Mouse (Mus musculus) gastrocnemius, postnatal 4 days (tissue): ENCODE results near the gene Zc3h10. TPM values are rescaled to one million over a fixed set of nuclear protein-coding genes. Genes with fewer than 3 reads are reported as not detected.
"Not testable (repeated sequence)": the region's sequence is repeated elsewhere in the genome, so short reads cannot be mapped to it uniquely, and the experiment has no call there.

Source experiments
- DNase-seq, 2 experiments: peaks; one replicate each; pipeline ENCODE4 v3.0.0; 2021 to 2022; ENCODE audit warnings: low spot score in 2 of 2, mixed read lengths in 2 of 2
- total RNA-seq, 2 experiments: library from RNA; stranded (reverse); gene quantifications; 2 replicates each; pipeline ENCODE4 v1.2.3; 2021

Zc3h10 gene
- total RNA-seq, 2 experiments from 2014 or later: 6.7 to 9.9 TPM

DNA sequence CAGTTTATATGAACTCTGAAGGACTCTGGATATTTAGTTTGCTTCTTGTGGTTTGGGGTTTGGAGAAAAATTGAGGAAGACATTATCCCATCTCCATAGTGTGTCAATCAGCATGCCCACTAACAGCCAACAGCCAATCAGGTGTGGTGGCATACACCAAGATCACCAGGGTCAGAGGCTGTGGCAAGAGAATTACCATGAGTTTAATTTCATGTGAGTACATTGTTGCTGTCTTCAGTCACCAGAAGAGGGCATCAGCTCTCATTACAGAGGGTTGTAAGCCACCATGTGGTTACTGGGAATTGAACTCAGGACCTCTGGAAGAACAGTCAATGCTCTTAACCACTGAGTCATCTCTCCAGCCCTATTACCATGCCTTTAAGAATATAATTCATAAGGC, 8.7 kb upstream of the Zc3h10 start:
- DNase-seq: no peak

DNA sequence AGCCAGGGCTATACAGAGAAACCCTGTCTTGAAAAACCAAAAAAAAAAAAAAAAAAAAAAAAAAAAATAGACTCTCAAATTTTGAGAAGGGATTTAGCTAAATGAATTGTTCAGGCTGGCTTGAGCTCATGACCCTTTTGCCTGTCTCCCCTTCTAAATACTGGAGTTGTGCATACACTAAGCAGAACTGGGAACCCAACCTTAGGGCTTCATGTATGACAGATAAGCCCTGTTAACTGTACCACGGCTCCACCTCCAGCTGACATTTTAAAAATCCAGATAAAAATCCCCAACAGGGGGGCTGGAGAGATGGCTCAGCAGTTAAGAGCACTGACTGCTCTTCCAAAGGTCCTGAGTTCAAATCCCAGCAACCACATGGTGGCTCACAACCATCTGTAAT, 8.0 kb upstream of the Zc3h10 start:
- not testable (repeated sequence) for DNase-seq

GRCm38 (mm10) chr10:128550144-128550823, 2.7 kb upstream of the Zc3h10 start:
- DNase-seq: not testable (repeated sequence)

- DNase-seq: not testable (repeated sequence)
Observed at GRCm38 (mm10) chr10:128549682-128550057, 2.1 kb upstream of the Zc3h10 start.

DNA sequence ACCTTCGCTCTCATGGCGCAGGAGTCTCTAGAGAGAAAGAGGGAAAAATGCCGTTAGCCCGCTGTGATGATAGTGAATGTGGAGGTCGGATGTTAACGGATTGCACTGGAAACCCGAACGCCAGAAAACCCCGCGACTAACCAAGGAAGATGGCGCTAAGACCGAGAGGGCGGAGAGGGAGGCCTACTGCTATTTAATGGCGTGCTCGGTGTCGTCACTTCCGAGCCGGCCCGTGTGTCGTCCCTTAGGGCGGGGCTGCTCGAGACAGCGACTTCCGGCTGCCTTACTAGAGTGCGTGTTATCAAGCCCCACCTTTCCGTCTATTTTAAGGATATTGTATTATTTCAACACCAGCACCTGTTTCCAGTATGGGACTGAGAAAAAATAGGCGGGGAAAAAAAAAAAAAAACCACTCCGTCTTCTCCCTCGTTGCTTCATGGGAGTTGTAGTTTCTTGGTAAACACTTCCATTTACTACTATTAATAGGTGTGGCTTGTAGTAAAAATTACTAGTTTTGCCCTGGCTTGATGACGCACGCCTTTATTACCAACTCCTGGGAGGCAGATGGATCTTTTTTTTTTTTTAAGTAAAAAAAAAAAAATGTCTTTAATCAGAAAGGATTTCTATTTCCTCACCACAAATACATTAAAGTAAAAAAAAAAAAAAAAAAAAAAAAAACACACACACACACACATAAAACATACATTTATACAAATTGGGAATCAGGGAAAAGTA, 1.5 kb upstream of the Zc3h10 start, which contains the start of gene Rpl41:
Rpl41 (minus strand) TSS at position 359 of the 735 bp plus-strand sequence.
- peak; percentile 80 to 91 for DNase-seq

DNA sequence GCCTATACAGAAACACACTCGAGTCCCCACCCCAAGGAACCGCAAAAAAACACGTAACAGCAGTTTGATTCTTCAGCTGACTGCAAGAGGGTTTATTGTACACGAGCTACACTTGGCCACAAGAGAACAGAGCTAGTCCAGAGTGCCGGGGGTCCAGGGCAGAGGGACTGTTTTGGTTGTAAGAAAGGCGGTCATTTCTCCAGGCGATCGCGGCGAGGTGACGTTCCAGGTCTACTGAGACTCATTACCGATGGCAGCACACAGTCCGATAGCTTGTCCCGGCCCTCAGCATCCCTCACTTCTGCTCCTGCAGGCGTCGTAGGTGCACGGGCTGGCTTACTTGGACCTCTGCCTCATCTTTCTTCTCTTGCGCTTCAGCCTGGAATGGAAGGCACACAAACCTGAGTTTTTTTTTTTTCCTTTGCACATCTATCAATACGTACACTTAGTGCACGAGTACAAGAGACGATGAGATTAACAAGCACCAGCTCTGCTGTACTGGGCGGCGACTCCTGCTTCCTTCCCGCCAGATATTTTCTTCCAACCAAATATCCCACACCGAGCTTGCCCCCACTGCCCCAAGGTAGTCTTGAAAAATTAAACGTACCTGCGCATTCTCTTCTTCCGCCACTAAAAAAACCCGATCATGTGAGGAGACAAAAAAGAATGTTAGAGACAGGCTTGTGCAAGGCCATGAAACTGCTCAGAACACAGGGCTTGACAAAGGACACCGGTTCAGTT, 647 bp upstream of the Zc3h10 start:
- DNase-seq: not testable (repeated sequence)

DNA sequence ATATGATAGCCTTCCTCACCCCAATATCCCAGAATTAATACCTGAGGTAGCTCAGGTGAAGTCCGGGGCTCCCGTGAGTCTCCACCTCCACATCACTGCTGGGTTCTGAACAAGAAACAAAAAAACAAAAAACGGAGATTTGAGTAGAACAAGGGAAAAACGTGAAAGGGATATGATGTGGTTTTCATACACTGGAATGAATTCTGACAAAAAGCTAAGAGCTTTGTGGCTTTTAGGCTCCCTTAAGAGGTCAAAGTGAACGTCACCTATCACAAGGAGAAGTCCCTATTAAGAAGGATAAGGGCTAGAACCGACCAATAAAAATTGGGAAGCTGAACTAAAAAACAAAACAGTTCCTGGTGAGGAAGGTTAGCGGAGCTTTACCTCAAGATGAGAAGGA, 787 bp downstream of the Zc3h10 start:
- DNase-seq: no peak

- no peak for DNase-seq
Observed at GRCm38 (mm10) chr10:128546361-128546760, 1.2 kb downstream of the Zc3h10 start.

GRCm38 (mm10) chr10:128545570-128545898, 2.0 kb downstream of the Zc3h10 start:
- DNase-seq: no peak

- no peak for DNase-seq
Observed at GRCm38 (mm10) chr10:128544674-128545569, 2.7 kb downstream of the Zc3h10 start.

GRCm38 (mm10) chr10:128544151-128544657, 3.4 kb downstream of the Zc3h10 start:
- DNase-seq: no peak

GRCm38 (mm10) chr10:128543100-128543499, 4.5 kb downstream of the Zc3h10 start:
- no peak for DNase-seq

DNA sequence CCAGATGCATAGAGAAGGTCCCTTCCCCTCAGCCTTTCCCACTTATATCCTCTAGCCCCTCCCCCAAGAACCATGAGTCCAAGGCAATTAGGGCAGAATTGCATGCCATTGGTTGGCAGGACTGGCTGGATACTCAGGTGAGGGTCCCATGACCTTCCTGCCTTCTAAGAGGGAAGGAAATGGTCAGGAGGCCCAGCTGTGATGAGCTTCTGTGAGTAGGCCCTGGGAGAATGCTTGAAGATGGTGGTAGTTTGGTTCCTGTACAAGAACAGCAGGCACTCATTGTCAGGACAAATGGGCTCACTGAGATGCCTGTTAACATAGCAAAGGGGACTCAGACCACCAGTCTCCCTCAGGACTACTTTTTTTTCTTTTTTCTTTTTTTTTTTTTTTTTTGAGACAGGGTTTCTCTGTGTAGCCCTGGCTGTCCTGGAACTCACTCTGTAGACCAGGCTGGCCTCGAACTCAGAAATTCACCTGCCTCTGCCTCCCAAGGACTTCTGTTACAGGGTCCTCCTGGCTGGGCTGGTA, 9.2 kb downstream of the Zc3h10 start:
- no peak for DNase-seq

- peak; percentile 73 to 86 for DNase-seq
Observed at GRCm38 (mm10) chr10:128536266-128536940, 11.2 kb downstream of the Zc3h10 start.

GRCm38 (mm10) chr10:128535624-128536265, 11.8 kb downstream of the Zc3h10 start:
- DNase-seq: no peak

GRCm38 (mm10) chr10:128535206-128535605, 12.4 kb downstream of the Zc3h10 start:
- no peak for DNase-seq

- no peak for DNase-seq
Observed at GRCm38 (mm10) chr10:128526366-128527356, 20.9 kb downstream of the Zc3h10 start.

DNA sequence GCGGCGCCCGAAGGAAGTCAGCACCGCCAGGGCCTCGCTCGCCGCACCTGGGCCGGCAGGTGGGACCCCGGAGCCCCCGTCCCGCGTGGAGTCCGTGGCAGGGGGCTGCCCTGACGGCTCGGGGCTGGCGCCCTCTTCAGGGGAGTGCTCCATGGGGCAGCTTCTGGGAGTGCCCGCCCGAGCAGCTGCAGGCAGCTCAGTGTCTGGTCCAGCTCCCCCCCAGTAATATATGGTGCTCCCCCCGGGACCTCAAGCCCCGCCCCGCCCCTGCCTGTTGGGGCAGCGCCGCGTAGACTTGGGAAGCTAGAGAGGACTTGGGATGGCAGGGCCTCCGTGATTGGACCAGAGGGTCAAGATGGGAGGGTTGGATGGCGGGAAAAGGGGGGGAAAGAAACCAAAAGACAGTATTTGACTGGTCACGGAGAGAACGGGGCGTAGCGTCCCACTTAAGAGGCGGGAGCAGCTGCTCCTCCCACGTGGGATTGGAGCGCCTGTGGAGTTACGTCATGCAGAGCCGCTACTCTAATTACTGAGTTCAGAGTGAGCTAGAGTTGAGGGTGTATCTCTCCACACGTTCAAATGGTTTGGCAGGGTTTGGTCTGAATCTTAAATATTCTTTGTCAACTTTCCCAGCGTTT, 21.8 kb downstream of the Zc3h10 start, which contains the start of gene Esyt1:
Esyt1 (minus strand) TSS at position 201 of the 638 bp plus-strand sequence.
- peak; percentile 80 to 90 for DNase-seq
